Mouse (Mus musculus): Measurements from ENCODE around the gene Gls2. TPM values are rescaled to one million over a fixed set of nuclear protein-coding genes. Genes with fewer than 3 reads are reported as not detected.
A peak's percentile ranks its signal among the peaks of the same experiment; 100 is the strongest.
"Not testable (repeated sequence)": the region's sequence is repeated elsewhere in the genome, so short reads cannot be mapped to it uniquely, and the experiment has no call there.

Gene Gls2
- polyA plus RNA-seq, 2 experiments, result 3.7 to 5.5 TPM

DNA sequence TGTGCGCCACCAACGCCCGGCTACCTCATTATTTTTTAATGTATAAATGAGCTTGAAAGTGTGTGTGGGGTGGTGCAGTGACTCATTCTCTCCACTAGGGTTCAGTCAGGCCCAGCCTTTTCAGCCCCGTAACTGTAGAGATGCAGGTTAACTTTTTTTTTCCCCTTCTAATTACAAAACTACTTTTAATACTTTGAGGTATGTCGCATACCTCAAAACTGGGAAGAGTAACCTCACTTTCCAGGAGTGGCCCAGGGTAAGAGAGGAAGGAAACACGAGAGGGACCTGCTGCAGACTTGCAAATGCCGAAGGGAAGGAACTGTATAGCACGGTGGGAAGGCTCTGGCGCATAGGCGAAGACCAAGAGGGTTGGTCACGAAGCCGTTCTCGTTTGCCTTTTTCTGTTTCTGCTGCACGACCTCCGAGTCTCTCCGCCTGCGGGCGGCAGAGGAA lies 18.6 kb downstream of the Gls2 start:
- Histone ChIP-seq H3K9me3 (ENCODE audit: control insufficient read depth, low read length) (no peaks in the 10 kb centered on the region), H3K4me3 (ENCODE audit: insufficient read depth in 1 of 2, low read depth in 2 of 2, low read length in 2 of 2) (peak overlapping the region; percentile 54 to 70), H3K9ac (replicated peaks) (peak overlapping the region; percentile 54), H3K27me3 (ENCODE audit: control insufficient read depth, insufficient read depth, low read length) (no peaks in the 10 kb centered on the region), H3K4me1 (replicated peaks; ENCODE audit: control insufficient read depth in 2 of 2, insufficient read depth in 2 of 2, low read length in 1 of 2) (peaks cover 13% of the 10 kb centered on the region in 2 experiments), H3K36me3 (replicated peaks; ENCODE audit: control insufficient read depth, insufficient read depth, low read depth) (no peaks in the 10 kb centered on the region), H3K27ac (no peak overlapping the region), H3K4me2 (ENCODE audit: low read depth) (peak overlapping the region; percentile 97)
- peak; percentile 56; the same call in 1 of the 2 replicates for ATAC-seq (ENCODE audit: insufficient read depth)
- WGBS (ENCODE audit: insufficient replicate concordance), result under 1% methylated on average over 18 of the region's 18 CpGs
- TF ChIP-seq CTCF (IDR thresholded peaks at IDR 0.05; ENCODE audit: low read depth) (peak; percentile 83), EP300 (IDR thresholded peaks at IDR 0.05; ENCODE audit: low read depth) (no peak)
- peak; percentile 43 to 69 (median 52) for DNase-seq (ENCODE audit: low read depth in 3 of 3, low spot score in 3 of 3)

DNA sequence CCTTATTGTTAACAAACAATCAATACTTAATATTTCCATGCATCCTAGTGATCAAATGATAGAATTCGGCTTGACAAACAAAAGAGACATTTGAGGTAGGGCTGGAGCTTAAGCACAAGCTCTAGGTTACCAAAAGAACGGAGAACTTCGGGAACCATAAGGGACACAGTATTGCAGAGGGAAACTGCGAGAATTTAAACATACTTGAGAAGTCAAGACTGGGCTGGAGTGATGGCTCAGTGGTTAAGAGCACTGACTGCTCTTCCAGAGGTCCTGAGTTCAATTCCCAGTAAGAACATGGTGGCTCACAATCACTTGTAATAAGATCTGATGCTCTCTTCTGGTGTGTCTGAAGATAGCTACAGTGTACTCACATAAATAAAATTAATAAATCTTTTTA lies 19.9 kb downstream of the Gls2 start:
- not testable (repeated sequence) for ATAC-seq (ENCODE audit: insufficient read depth); H3K9me3 ChIP-seq (ENCODE audit: control insufficient read depth, low read length); H3K36me3 ChIP-seq (replicated peaks; ENCODE audit: control insufficient read depth, insufficient read depth, low read depth); H3K27ac ChIP-seq; H3K27me3 ChIP-seq (ENCODE audit: control insufficient read depth, insufficient read depth, low read length); DNase-seq (ENCODE audit: low read depth in 3 of 3, low spot score in 3 of 3); H3K4me2 ChIP-seq (ENCODE audit: low read depth); H3K4me3 ChIP-seq (ENCODE audit: insufficient read depth in 1 of 2, low read depth in 2 of 2, low read length in 2 of 2); H3K9ac ChIP-seq (replicated peaks)
- peaks cover 21 to 23% of the 10 kb centered on the region in 2 experiments for H3K4me1 ChIP-seq (replicated peaks; ENCODE audit: control insufficient read depth in 2 of 2, insufficient read depth in 2 of 2, low read length in 1 of 2)
- 78% methylated on average over 4 of the region's 4 CpGs for WGBS (ENCODE audit: insufficient replicate concordance)

DNA sequence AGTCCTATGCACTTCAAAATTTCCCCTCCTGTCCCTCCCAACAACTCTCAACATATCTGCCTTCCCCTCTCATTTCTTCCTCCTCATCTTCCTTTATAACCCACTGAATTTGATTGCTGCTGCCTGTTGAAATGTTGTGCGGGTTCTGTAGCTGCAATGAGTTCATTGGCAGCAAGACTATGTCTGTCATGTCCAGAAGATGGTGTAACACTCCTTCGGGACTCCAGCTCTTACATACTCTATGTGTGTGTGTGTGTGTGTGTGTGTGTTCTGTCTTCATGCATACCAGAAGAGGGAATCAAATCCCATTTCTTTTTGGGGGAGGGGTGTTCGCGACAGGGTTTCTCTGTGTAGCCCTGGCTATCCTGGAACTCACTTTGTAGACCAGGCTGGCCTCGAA lies 20.7 kb downstream of the Gls2 start:
- no peak overlapping the region for H3K9ac ChIP-seq (replicated peaks)
- H3K4me1 ChIP-seq (replicated peaks; ENCODE audit: control insufficient read depth in 2 of 2, insufficient read depth in 2 of 2, low read length in 1 of 2), result peaks cover 26 to 27% of the 10 kb centered on the region in 2 experiments
- H3K9me3 ChIP-seq (ENCODE audit: control insufficient read depth, low read length), result no peaks in the 10 kb centered on the region
- DNase-seq (ENCODE audit: low read depth in 3 of 3, low spot score in 3 of 3) (no peak), ATAC-seq (ENCODE audit: insufficient read depth) (no peak)
- no peak for TF ChIP-seq CTCF (IDR thresholded peaks at IDR 0.05; ENCODE audit: low read depth)
- no peak for TF ChIP-seq EP300 (IDR thresholded peaks at IDR 0.05; ENCODE audit: low read depth)
- no peak overlapping the region for H3K4me2 ChIP-seq (ENCODE audit: low read depth)
- no peaks in the 10 kb centered on the region for H3K36me3 ChIP-seq (replicated peaks; ENCODE audit: control insufficient read depth, insufficient read depth, low read depth)
- H3K4me3 ChIP-seq (ENCODE audit: insufficient read depth in 1 of 2, low read depth in 2 of 2, low read length in 2 of 2), result no peak overlapping the region
- no peak overlapping the region for H3K27ac ChIP-seq
- no peaks in the 10 kb centered on the region for H3K27me3 ChIP-seq (ENCODE audit: control insufficient read depth, insufficient read depth, low read length)
- 68% methylated on average over 5 of the region's 5 CpGs for WGBS (ENCODE audit: insufficient replicate concordance)

DNA sequence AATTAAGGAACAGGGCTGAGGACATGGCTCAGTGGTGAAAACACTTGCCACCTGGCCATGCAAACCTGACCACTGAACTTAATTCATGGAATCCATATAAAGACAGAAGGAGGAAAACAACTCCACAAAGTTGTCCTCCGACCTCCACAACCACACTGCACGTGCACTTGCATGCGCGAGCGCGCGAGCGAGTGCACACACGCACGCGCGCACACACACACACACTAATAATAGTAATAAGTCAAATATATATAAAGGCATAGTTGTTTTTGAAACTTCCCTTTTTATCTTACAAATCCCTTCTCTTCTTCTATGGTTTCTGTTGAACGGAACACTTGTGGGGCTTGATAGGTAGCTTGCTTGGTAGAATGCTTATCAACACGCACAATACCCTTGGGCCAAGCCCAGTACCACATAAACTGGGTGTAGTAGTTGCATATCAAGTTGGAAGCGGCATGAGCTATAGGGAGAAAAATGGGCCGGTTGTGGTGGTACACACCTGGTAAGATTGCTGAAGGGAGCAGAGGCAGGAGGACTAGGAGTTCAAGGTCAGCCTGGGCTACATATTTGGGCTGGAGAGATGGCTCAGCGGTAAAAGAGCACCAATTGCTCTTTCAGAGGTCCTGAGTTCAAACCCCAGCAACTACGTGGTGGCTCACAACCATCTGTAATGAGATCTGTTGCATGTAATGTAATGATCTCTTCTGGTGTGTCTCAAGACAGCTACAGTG lies 24.3 kb downstream of the Gls2 start:
- WGBS (ENCODE audit: insufficient replicate concordance), result 54% methylated on average over 18 of the region's 18 CpGs
- peak; percentile 79 for TF ChIP-seq EP300 (IDR thresholded peaks at IDR 0.05; ENCODE audit: low read depth)
- TF ChIP-seq CTCF (IDR thresholded peaks at IDR 0.05; ENCODE audit: low read depth), result no peak
- peak overlapping the region; percentile 67 for H3K27ac ChIP-seq
- H3K4me1 ChIP-seq (replicated peaks; ENCODE audit: control insufficient read depth in 2 of 2, insufficient read depth in 2 of 2, low read length in 1 of 2), result peaks cover 14% of the 10 kb centered on the region in 2 experiments
- H3K9me3 ChIP-seq (ENCODE audit: control insufficient read depth, low read length), result no peaks in the 10 kb centered on the region
- H3K4me2 ChIP-seq (ENCODE audit: low read depth), result no peak overlapping the region
- ATAC-seq (ENCODE audit: insufficient read depth) (peak; percentile 86), DNase-seq (ENCODE audit: low read depth in 3 of 3, low spot score in 3 of 3) (peak in 2 of 3 experiments; percentile 49 to 55)
- H3K27me3 ChIP-seq (ENCODE audit: control insufficient read depth, insufficient read depth, low read length), result no peaks in the 10 kb centered on the region
- H3K36me3 ChIP-seq (replicated peaks; ENCODE audit: control insufficient read depth, insufficient read depth, low read depth), result no peaks in the 10 kb centered on the region
- no peak overlapping the region for H3K4me3 ChIP-seq (ENCODE audit: insufficient read depth in 1 of 2, low read depth in 2 of 2, low read length in 2 of 2)
- H3K9ac ChIP-seq (replicated peaks), result no peak overlapping the region

DNA sequence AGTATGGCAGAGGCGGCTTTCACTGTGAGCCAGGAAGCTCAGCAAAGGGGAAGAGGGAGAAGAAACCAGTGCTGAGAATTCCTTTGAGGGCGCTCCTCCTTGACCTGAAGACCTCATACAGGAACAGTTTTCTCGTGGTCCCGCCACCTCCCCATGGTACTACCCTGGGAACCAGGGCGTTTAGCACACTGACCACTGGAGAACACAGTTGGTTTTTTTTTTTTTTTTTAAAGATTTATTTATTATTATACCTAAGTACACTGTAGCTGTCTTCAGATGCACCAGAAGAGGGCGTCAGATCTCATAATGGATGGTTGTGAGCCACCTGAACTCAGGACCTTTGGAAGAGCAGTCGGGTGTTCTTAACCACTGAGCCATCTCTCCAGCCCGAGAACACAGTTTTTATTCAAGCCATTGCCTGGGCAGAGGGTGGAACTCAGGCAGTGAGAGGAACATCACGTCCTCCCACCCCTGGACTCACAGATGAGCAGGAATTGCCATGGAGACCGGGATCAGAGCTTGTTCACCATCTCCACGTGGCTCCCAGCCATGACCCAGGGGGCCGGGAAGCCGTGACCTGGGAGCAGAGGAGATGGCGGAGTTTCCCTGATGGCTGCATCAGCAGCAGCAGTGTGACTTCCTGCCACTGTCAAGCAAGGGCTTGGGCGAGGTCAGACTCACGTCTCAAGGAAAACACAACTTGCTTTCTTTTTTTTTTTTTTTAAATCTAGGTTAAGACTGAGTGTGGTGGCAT lies 27.5 kb downstream of the Gls2 start:
- H3K4me1 ChIP-seq (replicated peaks; ENCODE audit: control insufficient read depth in 2 of 2, insufficient read depth in 2 of 2, low read length in 1 of 2), result peaks cover 14% of the 10 kb centered on the region in 2 experiments
- no peak overlapping the region for H3K4me3 ChIP-seq (ENCODE audit: insufficient read depth in 1 of 2, low read depth in 2 of 2, low read length in 2 of 2)
- no peak overlapping the region for H3K9ac ChIP-seq (replicated peaks)
- H3K27me3 ChIP-seq (ENCODE audit: control insufficient read depth, insufficient read depth, low read length), result no peaks in the 10 kb centered on the region
- no peak for DNase-seq (ENCODE audit: low read depth in 3 of 3, low spot score in 3 of 3)
- no peak overlapping the region for H3K27ac ChIP-seq
- TF ChIP-seq CTCF (IDR thresholded peaks at IDR 0.05; ENCODE audit: low read depth) (peak; percentile 24; the same call in 1 of the 2 replicates), EP300 (IDR thresholded peaks at IDR 0.05; ENCODE audit: low read depth) (no peak)
- H3K36me3 ChIP-seq (replicated peaks; ENCODE audit: control insufficient read depth, insufficient read depth, low read depth), result no peaks in the 10 kb centered on the region
- H3K9me3 ChIP-seq (ENCODE audit: control insufficient read depth, low read length), result no peaks in the 10 kb centered on the region
- H3K4me2 ChIP-seq (ENCODE audit: low read depth), result no peak overlapping the region
- WGBS (ENCODE audit: insufficient replicate concordance), result 55% methylated on average over 16 of the region's 16 CpGs
- ATAC-seq (ENCODE audit: insufficient read depth), result no peak

All from liver, embryonic 14.5 days (tissue).